Mouse (Mus musculus): ENCODE measurements at regions not wholly inside any gene's neighbourhood (a gene's known extent, or its start where the extent isn't known, plus 50 kb on each side); places are given as distances from the start of the nearest gene placed in this dataset.

DNA sequence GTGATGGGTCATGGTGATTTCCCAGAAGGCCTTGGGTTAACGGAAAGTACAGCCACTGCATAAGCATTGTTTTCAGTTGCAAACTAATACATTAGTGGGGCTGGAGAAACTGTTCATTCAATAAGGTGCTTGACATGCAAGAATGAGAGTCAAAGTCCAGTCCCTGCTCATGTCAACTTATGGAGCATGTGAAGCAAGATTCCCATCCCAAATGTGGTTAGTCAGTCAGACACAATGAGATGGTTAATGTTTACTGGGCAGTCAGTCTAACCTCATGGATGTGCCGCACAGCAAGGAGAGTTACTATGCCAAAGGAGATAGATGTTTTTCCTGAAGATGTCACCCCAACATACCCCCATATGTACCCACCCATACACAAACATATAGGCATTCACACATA lies 993.8 kb upstream of the Jmjd1c start:
- no peak for DNase-seq

DNA sequence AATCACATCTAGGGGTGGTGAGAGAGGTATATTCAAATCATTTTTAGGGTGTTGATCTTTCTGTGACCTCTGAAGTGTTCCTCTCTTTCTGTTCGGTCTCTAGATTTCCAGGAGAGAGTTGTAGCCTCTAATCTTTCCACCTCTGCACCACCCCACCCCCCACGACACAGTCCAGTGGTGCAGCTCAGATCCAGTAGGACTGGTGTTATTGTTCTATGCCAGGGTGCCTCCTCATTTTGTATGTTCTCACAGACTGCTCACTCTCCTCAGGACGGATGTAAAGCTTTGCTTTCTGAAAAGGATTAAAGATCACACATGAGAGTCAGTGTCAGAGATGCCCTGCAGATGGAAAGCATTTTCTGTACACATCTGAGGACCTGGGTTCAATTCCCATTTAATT lies 964.6 kb upstream of the Jmjd1c start:
- DNase-seq, result no peak

GRCm38 (mm10) chr10:66132025-66132424 lies 963.9 kb upstream of the Jmjd1c start:
- no peak for DNase-seq

DNA sequence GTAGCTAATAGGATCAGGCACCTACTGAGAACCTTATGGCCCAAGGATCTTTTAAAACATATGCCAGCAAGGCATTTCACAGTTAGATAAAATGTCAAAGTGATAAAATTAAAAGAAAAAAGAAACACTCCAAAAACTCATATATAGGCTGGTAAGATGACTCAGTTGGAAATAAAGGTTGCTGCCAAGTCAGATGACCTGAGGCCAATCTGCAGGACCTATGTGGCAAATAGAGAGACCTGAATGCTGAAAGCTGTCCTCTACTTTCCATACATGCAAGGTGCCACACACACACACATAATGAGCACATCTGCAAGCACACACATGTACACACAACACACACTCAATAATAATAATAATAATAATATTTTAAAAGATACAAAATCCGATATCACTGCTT lies 953.5 kb upstream of the Jmjd1c start:
- DNase-seq, result no peak

DNA sequence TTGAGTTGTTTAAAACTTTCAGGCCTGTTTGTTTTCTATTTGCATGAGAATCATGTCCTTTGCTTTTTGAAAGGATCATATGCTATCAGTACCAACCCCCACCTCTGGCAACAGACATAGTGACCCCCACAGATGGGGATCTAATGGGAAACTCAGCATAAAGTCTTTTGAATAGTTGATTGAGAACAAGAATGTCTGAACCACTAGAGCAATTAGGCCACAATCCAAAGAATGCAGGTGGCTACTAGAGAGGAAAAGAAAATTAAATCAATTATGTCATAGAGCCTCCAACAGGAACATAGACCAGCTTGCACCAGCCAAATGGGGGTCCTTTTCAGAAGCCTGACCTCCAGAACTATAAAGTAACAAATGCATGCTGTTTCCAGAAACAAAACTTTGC lies 953.0 kb upstream of the Jmjd1c start:
- DNase-seq, result no peak

DNA sequence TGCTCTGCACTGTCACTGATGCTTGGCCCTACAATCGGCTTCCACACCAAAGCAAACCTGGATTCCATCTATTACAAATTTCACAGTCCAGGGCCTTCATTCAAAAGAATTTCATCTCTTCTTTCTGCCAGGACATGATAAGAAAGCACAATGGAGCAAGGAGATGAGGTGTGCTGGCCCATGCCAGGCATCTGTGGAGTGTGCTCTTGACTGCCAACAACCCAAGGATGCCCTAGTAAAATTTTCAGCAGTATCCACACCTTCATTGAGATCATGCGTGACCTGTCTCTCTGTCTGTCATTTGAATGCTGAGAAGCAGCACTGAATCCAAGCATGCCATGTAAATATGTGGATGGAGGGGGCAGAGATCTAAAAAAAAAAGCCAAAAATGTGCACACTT lies 945.0 kb upstream of the Jmjd1c start:
- no peak for DNase-seq

DNA sequence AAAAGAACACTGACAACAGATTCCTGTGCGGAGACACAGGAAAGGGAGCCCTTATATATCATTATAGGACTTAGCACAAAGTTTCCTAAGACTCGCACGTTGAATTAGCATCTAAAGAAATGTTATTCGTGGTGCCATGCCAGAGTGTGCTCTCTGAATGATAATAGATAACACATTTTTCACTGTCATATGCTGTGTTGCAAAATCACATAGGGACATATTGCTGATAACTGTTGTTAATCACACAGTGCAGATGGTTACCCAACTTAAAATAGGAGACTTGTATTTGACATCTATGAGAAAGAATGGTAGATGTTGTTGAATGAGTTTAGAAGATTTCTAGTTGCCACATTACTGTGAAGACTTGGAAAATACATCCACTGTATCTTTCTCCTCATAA lies 943.1 kb upstream of the Jmjd1c start:
- DNase-seq, result no peak

GRCm38 (mm10) chr10:66160916-66161556 lies 934.9 kb upstream of the Jmjd1c start:
- no peak for DNase-seq

GRCm38 (mm10) chr10:66172803-66173202 lies 923.1 kb upstream of the Jmjd1c start:
- DNase-seq, result no peak

DNA sequence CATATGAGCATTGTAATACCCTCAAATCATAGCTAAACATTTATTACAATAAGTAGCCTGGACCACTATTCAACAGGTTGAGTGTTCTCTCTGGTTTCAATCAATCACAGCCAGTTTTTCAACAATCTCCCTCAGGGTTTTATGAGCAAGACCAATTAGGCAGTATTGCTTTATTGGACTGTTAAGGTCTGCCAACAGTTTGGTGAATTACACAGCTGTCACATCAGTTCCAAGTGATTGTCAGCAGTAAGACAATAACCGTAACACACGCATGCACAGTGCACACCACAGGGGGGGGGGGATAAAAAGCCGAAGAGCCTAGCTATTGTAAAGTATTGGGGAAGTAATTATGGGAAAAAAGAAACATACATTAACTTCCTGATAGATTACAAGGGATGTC lies 918.6 kb upstream of the Jmjd1c start:
- no peak for DNase-seq

DNA sequence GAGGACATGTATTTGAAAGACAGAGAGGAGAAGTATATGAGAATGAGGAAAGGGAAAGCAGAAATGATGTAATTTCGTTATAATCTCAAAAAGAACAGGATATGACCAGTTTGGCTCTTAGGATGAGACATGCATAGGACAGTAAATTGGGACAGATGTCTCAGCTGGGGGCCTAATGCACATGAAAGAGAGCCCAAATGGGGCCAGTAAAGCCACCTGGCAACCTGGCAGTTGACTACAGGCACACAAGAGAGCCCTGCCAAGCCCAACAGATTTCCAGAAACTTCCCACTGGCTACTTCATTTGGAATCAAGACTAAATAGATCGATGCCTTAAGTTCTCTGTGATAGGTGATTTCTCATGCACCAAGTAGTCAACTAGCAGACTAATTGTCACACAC lies 914.7 kb upstream of the Jmjd1c start:
- DNase-seq, result no peak

DNA sequence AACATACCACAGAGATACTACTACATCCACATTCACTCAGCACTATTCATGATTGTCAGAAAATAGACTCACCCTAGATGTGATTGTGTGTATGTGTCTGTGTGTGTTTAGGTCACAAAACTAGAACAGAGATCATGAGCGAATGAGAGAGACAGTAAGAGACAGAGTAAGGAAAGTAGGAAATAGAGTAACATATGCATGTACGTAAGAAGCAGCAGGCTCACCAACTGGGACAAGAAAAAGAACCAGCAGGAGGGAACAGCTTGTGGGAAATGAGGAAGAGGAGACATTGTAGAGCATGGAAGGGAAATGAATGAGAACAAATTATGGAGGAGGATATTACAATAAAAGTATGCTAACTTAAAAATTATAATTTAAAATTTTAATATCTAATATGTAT lies 912.9 kb upstream of the Jmjd1c start:
- DNase-seq, result no peak

GRCm38 (mm10) chr10:66187038-66187437 lies 908.9 kb upstream of the Jmjd1c start:
- DNase-seq, result no peak

DNA sequence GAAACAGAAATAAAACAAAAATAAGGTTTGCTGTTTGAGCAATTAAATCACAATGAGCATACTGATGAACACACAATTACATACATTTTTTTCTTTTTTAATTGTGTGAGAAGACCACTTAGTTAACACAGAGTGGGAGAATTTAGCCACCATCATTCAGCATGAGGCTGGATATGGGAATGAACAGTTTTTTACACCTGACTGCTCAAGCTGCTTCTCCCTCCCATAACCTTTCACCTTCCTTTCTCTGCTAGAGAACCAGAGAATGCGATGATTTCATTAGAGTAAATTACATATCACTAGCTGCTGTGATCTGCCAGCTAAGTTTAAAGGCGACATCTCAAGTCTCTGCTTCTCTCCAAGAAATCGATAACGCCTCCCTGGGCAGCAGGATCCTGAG lies 894.8 kb upstream of the Jmjd1c start:
- DNase-seq, result no peak

- no peak for DNase-seq
Measured at GRCm38 (mm10) chr10:66228123-66228522, 867.8 kb upstream of the Jmjd1c start.

- DNase-seq, result no peak
Measured at GRCm38 (mm10) chr10:66234370-66234916, 861.5 kb upstream of the Jmjd1c start.

GRCm38 (mm10) chr10:66256377-66256776 lies 839.5 kb upstream of the Jmjd1c start:
- DNase-seq, result no peak

DNA sequence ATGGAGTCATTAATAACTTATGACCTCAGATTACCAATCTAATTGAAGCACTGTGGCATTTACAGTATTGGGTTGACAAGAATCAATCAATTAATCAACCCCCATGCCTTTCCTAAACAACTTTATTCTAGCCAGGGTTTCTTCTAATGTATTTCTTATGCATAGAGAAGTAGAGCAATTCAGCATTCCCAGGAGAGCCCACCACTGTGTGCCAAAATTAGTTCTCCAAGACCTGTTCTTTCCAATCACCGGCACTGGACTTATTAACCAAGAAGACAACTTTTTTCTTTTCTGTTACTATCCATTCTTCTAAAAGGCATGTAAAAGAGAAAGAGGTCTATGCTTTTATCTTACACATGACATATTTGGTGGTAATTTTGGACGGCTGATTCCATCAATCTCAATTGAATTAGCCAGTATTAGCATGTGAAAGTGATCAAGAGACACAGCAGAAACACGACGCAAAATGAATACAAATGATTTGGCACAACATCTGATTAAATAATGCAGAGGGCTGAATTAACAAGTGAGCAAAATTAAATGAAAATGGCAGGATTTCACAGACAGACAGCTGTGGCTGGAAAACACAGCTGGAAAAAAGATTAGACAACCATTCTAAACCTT lies 825.2 kb upstream of the Jmjd1c start:
- no peak for DNase-seq

DNA sequence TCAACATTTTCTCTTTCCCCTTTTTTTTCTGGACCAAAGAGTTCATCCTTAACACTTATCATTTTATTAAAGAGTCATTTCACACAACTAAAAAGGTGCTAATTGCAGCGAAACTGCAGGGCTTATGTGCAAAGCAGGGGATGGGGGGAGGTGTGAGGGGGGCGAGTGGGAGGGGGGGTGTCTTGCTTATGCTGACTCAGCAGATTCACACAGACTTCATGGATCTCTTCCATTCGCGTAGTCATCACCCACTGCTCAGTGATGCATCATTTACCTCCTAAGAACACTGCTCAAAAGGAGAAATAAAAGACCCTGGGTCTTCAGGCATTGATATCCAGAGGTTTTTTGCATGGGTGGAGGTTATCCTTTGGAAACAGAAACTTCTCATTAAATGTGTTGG lies 800.3 kb upstream of the Jmjd1c start:
- DNase-seq, result no peak

- DNase-seq, result no peak
Measured at GRCm38 (mm10) chr10:66303235-66303780, 792.6 kb upstream of the Jmjd1c start.

DNA sequence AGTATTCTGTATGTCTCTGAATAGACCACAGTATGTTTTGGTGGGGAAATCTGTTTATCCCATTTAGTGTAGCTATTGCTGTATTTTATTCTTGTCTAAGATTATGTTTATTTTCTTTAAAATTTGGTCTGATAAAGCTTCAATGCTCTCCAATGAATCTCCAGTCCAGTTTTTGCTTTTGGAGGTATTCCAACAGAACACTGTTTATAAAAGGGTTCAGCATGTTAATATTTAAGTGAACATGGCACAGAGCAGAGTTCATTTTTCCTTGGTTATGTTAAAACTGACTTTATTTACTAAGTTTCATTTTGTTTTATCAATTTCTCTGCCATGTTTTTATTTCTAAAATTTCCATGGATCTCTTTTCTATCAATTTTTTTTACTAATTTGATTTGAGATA lies 791.0 kb upstream of the Jmjd1c start:
- no peak for DNase-seq

- DNase-seq, result no peak
Measured at GRCm38 (mm10) chr10:66331166-66331565, 764.8 kb upstream of the Jmjd1c start.

GRCm38 (mm10) chr10:66337994-66338393 lies 757.9 kb upstream of the Jmjd1c start:
- DNase-seq, result no peak

GRCm38 (mm10) chr10:66342823-66343350 lies 753.0 kb upstream of the Jmjd1c start:
- DNase-seq, result no peak
